Mouse (Mus musculus) frontal cortex, postnatal 25 days (tissue): Measurements from ENCODE around the gene Lysmd1.
"Not testable (repeated sequence)": the region's sequence is repeated elsewhere in the genome, so short reads cannot be mapped to it uniquely, and the experiment has no call there.

Source experiments
- DNase-seq, 2 experiments: peaks; one replicate each; pipeline ENCODE4 v3.0.0; 2022; ENCODE audit warnings: low spot score in 2 of 2

Lysmd1 gene

GRCm38 (mm10) chr3:95133680-95134101 is at the start of gene Lysmd1, which contains the start of gene Scnm1:
Lysmd1 (plus strand) TSS chr3:95134088.
Scnm1 (minus strand) TSS chr3:95134011.
- peak; percentile 70 to 82 for DNase-seq

- no peak for DNase-seq
Observed at GRCm38 (mm10) chr3:95088071-95088470, 45.8 kb upstream of the Lysmd1 start.

- no peak for DNase-seq
Observed at GRCm38 (mm10) chr3:95100854-95101253, 33.0 kb upstream of the Lysmd1 start.

- peak in 1 of 2 experiments; percentile 25 for DNase-seq
Observed at GRCm38 (mm10) chr3:95105121-95105520, 28.8 kb upstream of the Lysmd1 start.

- DNase-seq: no peak
Observed at GRCm38 (mm10) chr3:95105586-95106337, 28.1 kb upstream of the Lysmd1 start.

- DNase-seq: peak; percentile 87 to 97
Observed at GRCm38 (mm10) chr3:95106338-95107117, 27.4 kb upstream of the Lysmd1 start, which contains the start of gene Pip5k1a. Pip5k1a (minus strand) TSS chr3:95106930.

- DNase-seq: not testable (repeated sequence)
Observed at GRCm38 (mm10) chr3:95107308-95107707, 26.6 kb upstream of the Lysmd1 start.

- DNase-seq: no peak
Observed at GRCm38 (mm10) chr3:95107898-95108297, 26.0 kb upstream of the Lysmd1 start.

GRCm38 (mm10) chr3:95110911-95111726 is 22.8 kb upstream of the Lysmd1 start, which contains the start of gene Vps72:
Vps72 (plus strand) TSS chr3:95111022.
- peak; percentile 87 to 88 for DNase-seq

- DNase-seq: no peak
Observed at GRCm38 (mm10) chr3:95112760-95113159, 21.1 kb upstream of the Lysmd1 start.

- no peak for DNase-seq
Observed at GRCm38 (mm10) chr3:95117751-95118150, 16.1 kb upstream of the Lysmd1 start.

GRCm38 (mm10) chr3:95121580-95121979 is 12.3 kb upstream of the Lysmd1 start:
- no peak for DNase-seq

- DNase-seq: no peak
Observed at GRCm38 (mm10) chr3:95124246-95124645, 9.6 kb upstream of the Lysmd1 start, which contains the start of gene Tmod4. Tmod4 (plus strand) TSS chr3:95124476.

- no peak for DNase-seq
Observed at GRCm38 (mm10) chr3:95124972-95125371, 8.9 kb upstream of the Lysmd1 start.

- DNase-seq: no peak
Observed at GRCm38 (mm10) chr3:95129226-95129651, 4.6 kb upstream of the Lysmd1 start.

- DNase-seq: no peak
Observed at GRCm38 (mm10) chr3:95130081-95130480, 3.8 kb upstream of the Lysmd1 start.

- not testable (repeated sequence) for DNase-seq
Observed at GRCm38 (mm10) chr3:95132389-95132788, 1.5 kb upstream of the Lysmd1 start.

- no peak for DNase-seq
Observed at GRCm38 (mm10) chr3:95133176-95133575, 712 bp upstream of the Lysmd1 start.

GRCm38 (mm10) chr3:95134133-95134532 is 245 bp downstream of the Lysmd1 start:
- DNase-seq: not testable (repeated sequence)

GRCm38 (mm10) chr3:95135023-95135422 is 1.1 kb downstream of the Lysmd1 start:
- no peak for DNase-seq

- DNase-seq: no peak
Observed at GRCm38 (mm10) chr3:95135433-95136052, 1.7 kb downstream of the Lysmd1 start.
